Mouse (Mus musculus) embryo, embryonic 11 days (tissue): Measurements from ENCODE around the gene Ing2.

ENCODE experiments used
- DNase-seq: peaks from one replicate; pipeline ENCODE4 v3.0.0-alpha.2; 2015

The Ing2 gene

DNA sequence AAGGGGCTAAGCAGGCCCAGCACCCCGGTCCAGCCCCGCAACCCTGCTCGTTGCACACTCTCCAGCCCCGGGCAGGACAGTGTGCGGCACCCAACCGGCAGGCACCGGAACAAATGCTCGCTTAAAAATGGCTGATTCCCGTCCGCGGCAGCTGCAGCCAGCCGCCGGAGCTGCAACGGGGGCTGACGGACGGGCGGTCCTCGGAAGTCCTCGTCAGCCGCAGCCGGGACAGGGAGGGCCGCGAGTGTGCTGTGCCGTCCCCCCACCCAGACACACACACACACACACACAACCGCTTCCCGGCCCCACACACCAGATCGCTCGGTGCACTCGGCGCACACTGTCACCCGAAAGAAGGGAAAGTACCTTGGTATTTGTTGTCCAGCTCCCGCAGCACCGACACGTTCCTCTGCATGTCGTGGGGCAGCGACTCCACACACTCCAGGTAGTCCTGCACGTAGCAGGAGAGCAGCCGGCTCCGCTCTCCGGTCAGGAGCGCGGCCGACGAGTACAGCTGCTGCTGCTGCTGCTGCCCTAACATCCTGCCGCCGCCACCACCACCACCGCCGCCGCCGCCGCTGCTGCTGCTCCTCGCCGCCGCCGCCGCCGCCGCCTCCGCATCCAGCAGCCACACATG lies 1.1 kb downstream of the Ing2 start:
- no peak for DNase-seq

DNA sequence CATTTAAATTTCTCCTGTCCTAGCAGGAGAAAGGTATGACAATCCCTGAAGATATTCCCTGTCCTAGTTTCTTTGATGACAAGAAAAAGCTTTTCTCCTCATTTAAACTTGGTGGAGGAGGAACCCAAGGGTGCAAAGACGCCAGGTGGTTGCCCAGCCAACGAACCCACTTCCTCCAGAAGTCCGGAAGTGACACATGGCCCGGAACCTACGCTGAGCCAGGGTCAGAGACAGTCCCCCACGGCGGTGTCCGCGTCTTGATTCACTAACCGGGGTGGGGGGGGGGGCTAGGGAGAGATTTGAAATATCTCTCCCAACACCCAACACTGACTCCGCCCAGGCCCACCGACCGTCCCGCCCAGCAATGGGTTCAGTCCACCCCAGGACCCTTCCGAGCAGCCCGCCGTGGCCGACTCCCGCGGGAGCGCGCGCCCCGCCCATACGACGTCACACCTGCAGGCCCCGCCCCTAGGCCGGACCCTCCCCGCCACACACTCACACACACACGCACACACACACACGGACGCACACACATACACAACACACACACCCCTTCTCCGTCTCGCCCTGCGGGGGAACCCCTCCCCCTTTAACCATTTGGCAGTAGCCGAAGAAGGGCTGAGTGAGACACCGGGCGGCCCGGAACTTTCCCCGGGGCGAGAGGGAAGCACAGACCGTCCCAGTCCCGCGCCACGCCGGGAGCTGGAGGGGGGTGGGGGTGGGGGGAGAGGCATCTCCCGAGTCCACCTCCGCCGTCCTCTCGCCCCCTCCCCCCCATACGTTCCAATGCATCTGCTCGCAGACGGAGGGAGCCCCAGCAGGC lies 1.8 kb downstream of the Ing2 start:
- DNase-seq, result peak; percentile 89

DNA sequence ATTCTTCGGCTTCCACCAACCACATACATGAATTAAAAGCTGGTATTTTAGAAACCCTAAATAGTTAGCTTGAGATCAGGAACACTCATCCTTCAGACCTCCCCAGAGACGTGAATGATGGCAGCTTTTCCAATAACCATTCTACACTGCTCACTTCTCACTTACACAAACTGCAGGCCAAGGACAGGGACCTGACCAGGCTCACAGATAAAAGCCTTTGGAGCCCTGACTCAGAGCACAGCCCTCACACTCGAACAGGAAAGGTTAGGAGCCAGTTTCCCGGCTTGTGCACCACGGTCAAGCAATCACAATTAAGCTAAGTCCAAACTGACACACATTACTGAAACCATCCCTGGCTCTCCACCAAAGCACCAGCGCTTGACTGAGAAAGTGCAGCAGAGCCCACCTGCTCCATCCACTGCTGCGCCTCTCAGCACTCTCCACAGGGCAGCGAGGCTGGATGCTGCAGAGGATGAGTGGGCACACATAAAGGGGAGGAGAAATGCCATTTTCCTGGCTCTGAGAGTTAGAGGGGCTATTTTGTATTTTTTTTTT lies 11.0 kb downstream of the Ing2 start:
- DNase-seq, result no peak

DNA sequence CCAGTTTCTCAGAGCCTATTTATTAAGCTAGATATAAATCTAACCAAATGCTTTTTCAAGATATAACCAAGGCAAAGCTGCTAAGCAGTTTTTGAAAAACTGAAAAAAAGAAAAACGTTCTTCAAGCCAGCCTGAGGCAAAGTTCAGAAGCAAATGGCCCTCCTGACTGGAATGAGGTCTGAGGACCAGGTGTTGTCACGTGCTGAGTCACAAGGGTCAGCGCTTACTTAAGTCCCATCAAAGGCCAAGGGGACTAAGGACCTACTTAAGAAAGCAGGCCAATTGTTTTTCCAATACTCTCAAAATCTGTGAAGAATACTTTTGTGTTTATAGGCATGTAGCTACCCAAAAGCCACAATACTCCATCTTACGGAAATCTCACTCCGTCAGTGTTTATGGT lies 12.2 kb downstream of the Ing2 start:
- DNase-seq, result no peak

DNA sequence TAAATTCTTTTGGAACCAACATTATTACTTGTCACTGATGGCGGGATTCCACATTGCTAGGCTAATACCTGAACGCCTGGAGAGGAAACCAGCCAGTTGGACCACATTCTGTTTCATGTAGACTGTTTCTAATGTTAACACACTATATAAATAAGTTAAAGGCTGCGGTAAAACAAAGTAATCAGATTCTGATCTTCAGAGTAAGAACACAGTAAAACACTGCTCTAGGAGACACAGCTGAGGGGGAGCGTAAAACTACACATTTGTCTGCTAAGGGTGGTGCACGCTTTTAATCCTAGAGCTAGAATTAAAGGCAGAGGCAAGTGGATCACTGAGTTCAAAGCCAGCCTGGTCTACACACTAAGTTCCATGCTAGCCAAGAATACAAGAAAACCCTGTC lies 12.6 kb downstream of the Ing2 start:
- no peak for DNase-seq

DNA sequence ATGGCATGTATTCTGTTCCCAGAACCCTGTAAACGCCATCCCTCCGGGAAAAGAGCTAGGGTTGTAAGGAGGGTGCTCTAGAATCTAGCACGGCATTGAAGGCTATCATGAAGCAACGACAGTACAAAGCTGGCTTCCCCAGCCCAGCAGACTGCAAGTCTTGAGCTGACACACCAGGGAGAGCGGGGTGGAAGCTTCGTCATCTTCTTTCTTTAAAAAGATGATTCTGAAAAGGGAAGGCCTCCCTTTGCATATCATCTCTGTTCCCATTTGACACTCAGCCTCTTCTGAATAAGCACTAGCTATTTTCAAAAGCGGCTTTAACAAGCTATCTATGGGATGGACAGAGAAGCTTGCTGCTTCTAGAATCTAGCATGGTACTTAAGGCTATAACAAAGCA lies 15.0 kb downstream of the Ing2 start:
- no peak for DNase-seq

DNA sequence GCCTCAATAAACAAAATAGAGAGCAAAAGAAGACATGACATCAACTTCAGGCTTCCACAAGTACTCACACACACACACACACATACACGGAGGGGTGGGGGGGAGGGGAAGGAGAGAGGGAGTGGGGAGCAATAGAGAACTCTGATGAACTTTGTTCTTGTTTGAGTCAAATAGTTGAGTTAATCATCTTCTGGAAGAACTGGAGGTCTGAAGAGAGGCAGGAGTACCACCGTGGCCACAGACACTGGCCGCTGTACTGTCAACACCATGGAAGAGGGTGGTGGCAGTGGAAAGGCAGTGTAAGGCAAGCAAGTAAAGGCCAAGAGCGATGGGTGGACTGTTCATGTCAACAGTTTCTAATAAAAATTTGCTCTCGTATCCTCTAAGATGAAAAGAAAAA lies 15.9 kb downstream of the Ing2 start:
- no peak for DNase-seq

DNA sequence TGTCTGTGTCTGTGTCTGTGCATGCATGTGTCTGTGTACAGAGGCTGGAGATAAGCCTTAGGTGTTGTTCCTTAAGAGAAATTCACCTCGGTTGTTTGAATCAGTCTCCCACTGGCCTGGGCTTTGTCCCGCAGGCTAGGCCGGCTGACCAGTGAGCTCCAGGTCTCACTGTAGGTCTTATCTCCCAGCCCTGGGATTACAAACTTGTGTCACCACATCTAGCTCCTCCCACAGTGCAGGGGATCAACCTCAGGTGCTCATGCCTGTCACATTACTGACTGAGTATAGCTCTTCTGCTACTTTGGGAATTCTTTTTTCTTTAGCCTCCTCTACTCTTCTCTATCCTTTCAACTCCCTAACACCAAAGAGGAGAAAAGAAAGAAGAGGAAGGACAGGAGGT lies 20.9 kb downstream of the Ing2 start:
- no peak for DNase-seq

DNA sequence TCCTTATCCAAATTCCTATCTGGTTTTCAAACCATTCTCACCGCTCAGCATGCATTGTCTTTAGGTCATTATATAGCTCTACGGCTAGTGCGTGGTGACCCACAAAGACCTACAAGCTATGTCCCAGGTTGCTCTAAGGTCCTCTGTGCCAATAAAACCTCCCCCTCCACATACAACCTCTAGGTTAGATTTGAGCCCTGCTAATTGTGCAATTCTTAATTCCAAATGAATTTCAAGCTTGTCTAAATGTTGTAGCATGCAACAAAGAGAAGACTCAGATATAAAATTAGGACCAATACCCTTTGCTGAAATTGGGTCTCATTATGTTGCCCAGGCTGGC lies 22.6 kb downstream of the Ing2 start:
- DNase-seq, result no peak

DNA sequence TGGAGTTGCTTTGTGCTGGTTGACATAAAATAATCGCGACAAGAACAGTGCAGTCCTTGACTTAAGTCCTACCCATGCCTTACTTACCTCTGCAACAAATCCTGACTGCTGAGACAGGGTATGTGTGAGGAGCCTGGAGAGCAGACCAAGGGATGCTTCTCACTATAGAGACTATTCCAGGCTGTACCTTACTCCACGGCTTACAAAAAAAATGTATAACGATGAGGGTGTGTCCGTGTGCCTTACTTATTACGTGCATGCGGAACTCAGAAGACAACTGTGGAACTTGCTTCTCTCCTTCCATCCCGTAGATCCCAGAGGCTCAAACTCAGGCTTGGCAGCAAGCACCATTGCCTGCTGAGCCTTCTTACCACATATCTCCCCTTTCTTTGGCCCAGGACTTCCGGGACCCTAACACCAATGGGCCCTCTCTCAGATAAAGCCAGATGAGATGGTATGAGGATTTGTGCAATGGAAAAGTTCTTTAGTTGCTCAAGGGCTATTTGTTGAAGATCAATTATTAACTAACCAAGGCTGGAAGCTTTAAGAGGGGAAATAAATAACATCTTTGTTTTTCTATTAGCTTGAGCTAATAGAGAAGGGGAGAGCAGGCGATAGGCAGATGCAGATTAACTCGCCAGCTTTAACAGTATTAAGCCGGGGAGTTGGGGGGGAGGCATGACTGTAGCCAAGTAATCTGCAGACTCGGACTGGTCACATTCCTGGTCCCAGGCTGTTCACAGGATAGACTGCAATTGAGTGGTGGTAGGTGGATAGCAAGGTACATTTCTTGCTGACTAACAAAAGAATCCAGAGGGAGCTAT lies 23.2 kb downstream of the Ing2 start:
- no peak for DNase-seq

DNA sequence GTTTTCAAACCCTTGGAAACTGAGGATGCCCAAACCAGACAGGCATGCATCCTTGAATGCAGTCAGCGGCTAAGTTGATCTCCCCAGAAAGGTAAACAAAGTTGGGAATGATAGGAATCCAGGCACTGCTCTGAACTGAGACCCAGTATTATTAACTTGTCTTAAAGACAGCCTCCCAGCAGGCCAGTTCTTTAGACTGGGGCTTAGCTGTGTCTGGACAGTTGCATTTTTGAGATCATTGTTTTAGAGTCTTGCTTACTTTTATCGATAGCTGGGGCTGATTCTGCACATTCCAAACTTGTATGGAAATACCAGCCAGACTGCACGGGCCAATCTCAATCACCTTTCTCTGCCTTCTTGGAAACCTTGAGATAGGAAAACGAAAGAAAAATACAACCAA lies 24.5 kb downstream of the Ing2 start:
- DNase-seq, result no peak

DNA sequence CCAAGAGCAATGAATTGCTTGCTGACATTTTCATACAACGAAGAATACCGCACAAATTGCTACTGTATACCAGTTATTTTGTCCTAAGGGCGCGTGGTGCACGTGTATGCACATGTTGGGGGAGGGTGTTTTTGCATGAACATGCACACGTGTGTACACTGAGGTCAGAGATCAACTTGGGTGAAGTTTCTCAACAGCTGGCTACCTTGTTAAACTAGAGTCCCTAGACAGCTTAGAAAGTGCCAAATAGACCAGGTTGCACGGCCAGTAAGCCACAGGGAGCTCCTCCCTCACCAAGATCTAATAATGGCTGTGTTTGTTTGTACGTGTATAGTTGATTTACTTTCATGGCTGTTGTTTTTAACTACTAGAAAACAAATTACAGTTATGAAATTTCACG lies 25.8 kb downstream of the Ing2 start:
- no peak for DNase-seq

DNA sequence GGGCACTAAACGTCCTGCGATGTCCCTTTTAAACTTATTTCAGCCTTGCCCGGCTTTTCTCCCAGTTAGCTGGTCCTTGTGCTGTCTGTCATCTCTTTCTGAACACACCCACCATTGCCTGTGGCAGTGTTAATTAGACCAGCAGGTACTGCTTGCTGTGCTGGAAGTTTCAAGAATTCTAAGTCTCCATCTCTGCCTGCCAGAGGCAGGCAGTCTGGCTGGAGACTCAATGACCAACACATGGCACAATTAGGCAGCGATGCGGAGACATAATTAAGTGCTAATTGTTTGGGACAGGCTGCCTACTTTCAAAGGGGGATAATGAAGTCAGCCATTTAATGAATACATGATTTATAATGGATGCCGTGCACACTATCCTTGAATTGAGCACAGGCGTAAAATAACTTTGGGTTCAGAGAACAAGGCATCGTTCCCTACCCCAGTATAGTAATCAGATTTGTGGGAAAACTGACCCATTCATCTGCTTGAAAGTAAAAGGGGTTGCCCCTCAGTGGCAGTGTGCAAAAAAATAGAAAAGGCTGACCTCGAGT lies 32.8 kb downstream of the Ing2 start:
- peak; percentile 19 for DNase-seq

DNA sequence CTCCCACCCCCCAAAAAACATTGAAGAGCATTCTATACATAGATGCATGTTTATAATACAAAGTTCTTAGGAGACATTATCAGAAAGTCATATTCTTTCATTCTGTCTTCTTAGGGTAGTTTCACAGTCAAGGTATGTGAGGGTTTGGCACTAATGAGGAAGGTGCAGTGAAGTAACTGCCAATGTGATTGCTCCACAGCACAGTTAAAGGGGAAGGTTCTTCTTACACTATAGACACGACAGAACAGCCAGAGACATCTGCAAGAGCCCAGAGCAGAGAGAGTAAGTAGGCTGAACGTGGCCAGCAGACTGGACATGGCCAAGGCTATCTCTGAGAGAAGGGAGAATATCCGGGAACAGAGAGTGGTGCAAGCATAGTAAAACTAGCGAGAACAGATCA lies 38.2 kb downstream of the Ing2 start:
- no peak for DNase-seq

DNA sequence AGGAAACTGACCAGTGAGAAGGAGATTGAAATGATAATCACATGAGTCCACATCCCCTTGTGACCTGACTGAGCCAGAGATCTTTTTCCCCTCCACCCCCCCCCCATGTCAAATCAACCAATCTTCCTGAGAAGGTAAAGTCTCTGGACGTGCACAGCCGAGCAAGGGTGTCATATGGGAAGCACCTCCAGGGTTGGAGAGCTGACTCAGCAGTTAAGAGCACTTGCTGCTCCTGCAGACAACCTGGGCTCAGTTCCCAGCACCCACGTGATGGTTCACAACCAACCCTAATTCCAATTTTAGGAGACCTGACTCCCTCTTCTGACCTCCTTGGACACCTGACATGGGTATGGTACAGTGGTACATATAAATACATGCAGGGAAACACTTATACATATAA lies 39.3 kb downstream of the Ing2 start:
- DNase-seq, result no peak

DNA sequence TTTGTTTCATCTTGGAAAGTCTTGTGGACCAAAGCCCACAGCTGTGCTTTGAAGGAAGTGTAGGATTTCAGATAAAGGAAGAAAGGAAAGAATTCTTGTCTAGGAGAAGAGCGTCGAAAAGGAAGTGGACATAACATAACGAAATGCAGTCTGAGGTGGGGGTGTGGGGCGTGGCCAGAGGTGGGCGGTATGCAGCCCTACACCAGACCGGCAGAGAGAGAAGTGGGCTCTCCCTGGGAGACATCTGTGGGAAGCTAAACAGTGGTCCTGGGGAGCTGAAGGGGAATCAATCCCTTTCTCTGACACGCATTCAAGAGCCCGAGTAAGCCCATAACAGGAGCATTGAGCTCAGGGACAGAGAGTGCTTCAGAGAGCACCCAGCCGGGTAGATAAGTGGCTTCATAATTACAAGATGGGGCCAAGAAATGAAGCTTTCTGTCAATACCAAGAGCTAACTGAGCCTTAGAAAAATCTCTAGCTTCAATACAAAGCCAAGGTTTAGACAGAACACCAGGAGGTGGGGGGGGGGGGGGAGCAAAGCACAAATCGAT lies 40.5 kb downstream of the Ing2 start:
- DNase-seq, result no peak

DNA sequence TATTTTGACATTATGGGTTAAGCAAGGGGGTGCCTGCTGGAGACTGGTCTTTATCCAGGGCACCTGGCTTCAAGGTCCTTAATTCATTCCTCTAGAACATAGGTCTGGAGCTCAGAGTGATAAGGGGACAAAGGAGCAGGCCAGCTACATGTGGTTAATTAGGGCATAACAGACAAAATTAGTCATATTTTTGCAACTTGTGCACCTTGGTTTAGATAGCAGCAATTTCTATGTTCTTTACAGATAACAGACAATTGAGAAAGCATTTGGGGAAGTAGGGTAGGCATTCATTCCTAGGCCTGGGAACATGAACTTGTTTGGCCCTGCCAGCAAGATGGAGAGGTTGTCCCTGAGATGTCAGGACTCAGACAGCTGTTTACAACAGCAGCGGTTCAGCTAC lies 54.2 kb downstream of the Ing2 start:
- no peak for DNase-seq
